Mouse (Mus musculus): ENCODE results near the gene Phf21a. TPM values are rescaled to one million over a fixed set of nuclear protein-coding genes. Genes with fewer than 3 reads are reported as not detected.
A peak's percentile ranks its signal among the peaks of the same experiment; 100 is the strongest.
"Not testable (repeated sequence)": the region's sequence is repeated elsewhere in the genome, so short reads cannot be mapped to it uniquely, and the experiment has no call there.

The Phf21a gene
- polyA plus RNA-seq, 1 experiment from 2014 or later = 17.9 TPM

DNA sequence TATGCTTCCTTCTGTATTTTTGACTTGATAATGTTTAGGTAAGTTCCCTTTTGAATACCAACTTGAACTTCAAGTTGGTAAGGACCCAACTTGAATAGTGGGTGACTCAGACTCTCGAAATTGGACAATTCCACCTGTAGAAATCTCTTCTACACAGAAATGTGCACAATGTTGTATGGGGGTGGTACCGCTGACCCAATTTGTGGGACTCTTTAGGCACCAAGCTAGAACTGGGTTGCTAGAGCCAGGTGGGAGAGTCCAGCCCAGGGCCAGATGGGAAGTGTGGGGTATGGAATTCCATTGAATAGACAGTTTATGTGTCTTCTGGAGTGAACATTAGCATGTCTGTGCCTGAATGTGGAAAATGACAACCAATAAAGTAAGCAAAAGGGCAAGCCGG, 302.6 kb downstream of the Phf21a start:
- H3K27me3 ChIP-seq (replicated peaks; ENCODE audit: control insufficient read depth, insufficient read depth, low read length) = 0 out of 2 replicates have a peak, but pooled peaks cover 1% of the 10 kb centered on the region
- H3K9me3 ChIP-seq (ENCODE audit: control insufficient read depth, low read length) = no peaks in the 10 kb centered on the region
- H3K4me2 ChIP-seq (ENCODE audit: low read depth, low read length) = no peak overlapping the region
- H3K9ac ChIP-seq (ENCODE audit: low read depth, low read length) = no peak overlapping the region
- ATAC-seq = no peak
- peaks cover 12% of the 10 kb centered on the region for H3K4me1 ChIP-seq (ENCODE audit: control insufficient read depth, insufficient read depth, low read length)
- WGBS = 79% methylated on average over 3 of the region's 3 CpGs
- no peaks in the 10 kb centered on the region for H3K36me3 ChIP-seq (ENCODE audit: control insufficient read depth, insufficient read depth, low read length)
- no peak overlapping the region for H3K4me3 ChIP-seq (ENCODE audit: low read length)
- H3K27ac ChIP-seq (ENCODE audit: low read length) = no peak overlapping the region

DNA sequence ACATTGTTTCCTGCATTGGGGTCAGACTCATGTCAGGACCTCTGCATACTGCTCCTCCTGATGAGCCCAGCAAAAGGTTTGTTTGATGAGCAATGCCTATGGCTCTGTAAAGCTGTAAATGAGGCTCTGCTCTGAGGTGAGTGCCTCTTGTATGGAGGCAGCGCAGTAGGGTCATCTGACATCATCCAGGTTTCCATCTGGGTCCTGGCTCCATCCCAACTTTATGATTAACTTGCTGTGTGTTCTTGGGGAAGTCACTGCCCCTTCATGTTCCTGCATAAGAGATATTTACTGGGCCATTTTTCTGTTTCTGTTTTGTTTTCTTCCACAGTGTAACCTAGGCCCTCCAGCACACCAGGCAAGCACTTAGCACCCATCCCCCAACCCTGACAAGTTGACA, 304.5 kb downstream of the Phf21a start:
- no peak overlapping the region for H3K4me2 ChIP-seq (ENCODE audit: low read depth, low read length)
- no peaks in the 10 kb centered on the region for H3K9me3 ChIP-seq (ENCODE audit: control insufficient read depth, low read length)
- WGBS = 90% methylated on average over 1 of the region's 1 CpGs
- no peaks in the 10 kb centered on the region for H3K36me3 ChIP-seq (ENCODE audit: control insufficient read depth, insufficient read depth, low read length)
- H3K9ac ChIP-seq (ENCODE audit: low read depth, low read length) = no peak overlapping the region
- no peak for ATAC-seq
- no peak overlapping the region for H3K4me3 ChIP-seq (ENCODE audit: low read length)
- H3K27ac ChIP-seq (ENCODE audit: low read length) = no peak overlapping the region
- H3K4me1 ChIP-seq (ENCODE audit: control insufficient read depth, insufficient read depth, low read length) = peaks cover 9% of the 10 kb centered on the region
- peaks cover 6% of the 10 kb centered on the region; the same call in 1 of the 2 replicates for H3K27me3 ChIP-seq (replicated peaks; ENCODE audit: control insufficient read depth, insufficient read depth, low read length)

DNA sequence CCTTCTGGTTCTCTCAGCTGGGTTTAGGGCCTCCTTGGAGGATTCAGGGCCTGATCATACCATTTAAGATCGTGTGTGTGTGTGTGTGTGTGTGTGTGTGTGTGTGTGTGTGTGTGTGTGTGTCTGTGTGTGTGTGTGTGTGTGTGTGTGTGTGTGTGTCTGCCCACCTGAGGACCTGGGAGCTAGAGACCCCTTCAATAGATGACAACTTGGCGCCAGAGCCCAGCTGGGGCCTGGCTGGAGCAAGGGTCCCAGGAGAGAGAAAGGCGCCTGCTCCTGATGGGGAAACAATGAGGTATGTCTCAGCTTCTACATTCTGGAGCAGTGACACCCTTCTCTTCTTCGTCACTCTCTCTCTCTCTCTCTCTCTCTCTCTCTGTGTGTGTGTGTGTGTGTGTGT, 307.0 kb downstream of the Phf21a start:
- not testable (repeated sequence) for H3K27ac ChIP-seq (ENCODE audit: low read length); H3K36me3 ChIP-seq (ENCODE audit: control insufficient read depth, insufficient read depth, low read length); H3K9me3 ChIP-seq (ENCODE audit: control insufficient read depth, low read length); H3K4me2 ChIP-seq (ENCODE audit: low read depth, low read length); H3K27me3 ChIP-seq (replicated peaks; ENCODE audit: control insufficient read depth, insufficient read depth, low read length); H3K4me1 ChIP-seq (ENCODE audit: control insufficient read depth, insufficient read depth, low read length); H3K9ac ChIP-seq (ENCODE audit: low read depth, low read length); H3K4me3 ChIP-seq (ENCODE audit: low read length); ATAC-seq
- 79% methylated on average over 4 of the region's 4 CpGs for WGBS

DNA sequence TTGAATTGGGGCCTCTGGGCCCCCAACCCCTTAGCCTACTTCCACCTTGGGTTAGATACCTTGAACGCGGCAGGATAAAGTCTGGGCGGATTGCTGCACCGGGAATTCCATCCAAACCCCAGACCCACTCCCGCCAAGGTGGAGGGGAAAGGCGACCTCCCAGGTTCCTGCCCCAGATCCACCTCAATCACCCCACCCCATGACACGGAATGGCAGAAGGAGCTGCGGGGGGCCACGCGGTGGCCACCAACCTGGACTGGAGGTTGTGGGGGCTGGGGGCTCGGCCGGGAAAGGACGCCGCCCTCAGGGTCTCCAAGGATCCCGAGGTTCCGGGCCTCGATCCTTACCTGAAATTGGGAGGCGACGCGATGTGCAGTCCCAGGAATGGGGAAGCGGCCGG, 307.8 kb downstream of the Phf21a start:
- Histone ChIP-seq H3K9ac (ENCODE audit: low read depth, low read length) (peak overlapping the region; percentile 71), H3K27me3 (replicated peaks; ENCODE audit: control insufficient read depth, insufficient read depth, low read length) (peaks cover 6% of the 10 kb centered on the region; the same call in 1 of the 2 replicates), H3K9me3 (ENCODE audit: control insufficient read depth, low read length) (no peaks in the 10 kb centered on the region), H3K4me2 (ENCODE audit: low read depth, low read length) (peak overlapping the region; percentile 94), H3K4me1 (ENCODE audit: control insufficient read depth, insufficient read depth, low read length) (peaks cover 9% of the 10 kb centered on the region; the same call in 1 of the 2 replicates), H3K36me3 (ENCODE audit: control insufficient read depth, insufficient read depth, low read length) (peaks cover 3% of the 10 kb centered on the region; the same call in 1 of the 2 replicates), H3K27ac (ENCODE audit: low read length) (no peak overlapping the region), H3K4me3 (ENCODE audit: low read length) (peak overlapping the region; percentile 60)
- ATAC-seq = peak; percentile 33; the same call in 1 of the 2 replicates
- WGBS = 5% methylated on average over 22 of the region's 22 CpGs

DNA sequence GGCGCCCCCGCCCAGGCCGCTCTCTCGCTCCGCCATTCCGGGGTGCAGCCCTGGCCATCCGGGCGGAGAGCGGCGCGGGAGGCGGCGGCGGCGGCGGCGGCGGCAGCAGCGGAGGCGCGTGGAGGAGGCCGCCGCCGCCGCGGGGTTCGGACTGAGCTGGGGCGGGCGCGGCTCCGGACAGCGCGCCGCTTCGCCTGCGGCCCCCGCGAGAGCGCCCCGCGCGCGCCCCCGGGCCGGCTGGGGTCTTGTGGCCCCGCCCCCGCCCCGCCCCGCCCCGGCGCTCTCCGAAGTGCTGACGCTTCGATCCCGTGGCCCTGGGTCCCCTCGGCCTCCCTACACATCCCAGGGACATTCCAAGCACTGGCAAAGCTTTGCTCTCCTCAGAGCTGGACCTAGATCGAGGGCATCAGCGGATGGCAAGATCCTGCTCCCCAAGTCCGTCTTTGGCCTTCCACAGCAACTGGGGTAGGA, 308.2 kb downstream of the Phf21a start, which contains the start of gene Mapk8ip1:
Mapk8ip1 (minus strand) TSS at position 173 of the 471 bp plus-strand sequence.
- Histone ChIP-seq H3K36me3 (ENCODE audit: control insufficient read depth, insufficient read depth, low read length) (peaks cover 3% of the 10 kb centered on the region; the same call in 1 of the 2 replicates), H3K4me2 (ENCODE audit: low read depth, low read length) (peak within 1 kb of the TSS; percentile 94), H3K4me1 (ENCODE audit: control insufficient read depth, insufficient read depth, low read length) (peaks cover 9% of the 10 kb centered on the region; the same call in 1 of the 2 replicates), H3K27me3 (replicated peaks; ENCODE audit: control insufficient read depth, insufficient read depth, low read length) (peaks cover 6% of the 10 kb centered on the region; the same call in 1 of the 2 replicates), H3K27ac (ENCODE audit: low read length) (no peak within 1 kb of the TSS), H3K9me3 (ENCODE audit: control insufficient read depth, low read length) (no peaks in the 10 kb centered on the region), H3K4me3 (ENCODE audit: low read length) (peak within 1 kb of the TSS; percentile 60), H3K9ac (ENCODE audit: low read depth, low read length) (peak within 1 kb of the TSS; percentile 71)
- peak; percentile 78 for ATAC-seq
- WGBS = 3% methylated on average over 28 of the region's 59 CpGs

DNA sequence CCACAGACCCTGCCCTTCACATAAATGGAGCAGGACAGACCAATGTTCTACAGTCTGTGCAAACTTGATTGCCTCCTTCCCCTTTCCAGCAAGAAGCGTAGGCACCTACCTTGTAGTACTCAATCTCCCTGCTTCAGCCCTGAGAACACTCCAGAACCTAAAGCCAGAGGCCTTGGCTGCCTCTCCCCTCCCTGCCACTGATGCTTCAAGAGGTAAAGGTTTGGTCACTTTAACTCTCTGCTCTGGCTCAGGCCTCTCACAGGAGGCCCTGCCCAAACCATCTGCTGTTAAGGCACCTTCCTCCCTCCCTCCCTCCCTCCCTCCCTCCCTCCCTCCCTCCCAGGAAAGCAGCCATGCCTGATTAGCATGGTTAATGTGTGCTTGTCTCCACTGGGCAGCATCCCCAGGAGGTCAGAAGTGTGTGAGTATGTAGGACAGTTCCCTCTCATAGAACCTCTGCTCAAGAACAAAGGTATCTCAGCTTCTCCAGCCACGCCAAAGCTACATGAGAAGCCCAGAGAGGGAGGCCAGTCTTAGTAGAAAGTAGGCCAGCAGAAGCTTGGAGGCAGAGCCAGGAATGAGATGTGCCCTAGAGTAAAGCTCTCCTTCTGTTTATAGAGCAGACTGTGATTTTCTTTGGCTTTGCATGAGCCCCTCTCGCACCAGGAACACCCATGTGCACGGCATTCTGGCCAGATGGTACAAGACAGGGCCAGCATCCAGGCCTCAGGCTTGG, 309.8 kb downstream of the Phf21a start:
- WGBS = 64% methylated on average over 4 of the region's 4 CpGs
- peaks cover 6% of the 10 kb centered on the region; the same call in 1 of the 2 replicates for H3K27me3 ChIP-seq (replicated peaks; ENCODE audit: control insufficient read depth, insufficient read depth, low read length)
- H3K9me3 ChIP-seq (ENCODE audit: control insufficient read depth, low read length) = no peaks in the 10 kb centered on the region
- no peak overlapping the region for H3K27ac ChIP-seq (ENCODE audit: low read length)
- H3K4me1 ChIP-seq (ENCODE audit: control insufficient read depth, insufficient read depth, low read length) = peaks cover 9% of the 10 kb centered on the region; the same call in 1 of the 2 replicates
- H3K9ac ChIP-seq (ENCODE audit: low read depth, low read length) = no peak overlapping the region
- ATAC-seq = no peak
- H3K4me2 ChIP-seq (ENCODE audit: low read depth, low read length) = no peak overlapping the region
- H3K36me3 ChIP-seq (ENCODE audit: control insufficient read depth, insufficient read depth, low read length) = peaks cover 3% of the 10 kb centered on the region; the same call in 1 of the 2 replicates
- no peak overlapping the region for H3K4me3 ChIP-seq (ENCODE audit: low read length)

DNA sequence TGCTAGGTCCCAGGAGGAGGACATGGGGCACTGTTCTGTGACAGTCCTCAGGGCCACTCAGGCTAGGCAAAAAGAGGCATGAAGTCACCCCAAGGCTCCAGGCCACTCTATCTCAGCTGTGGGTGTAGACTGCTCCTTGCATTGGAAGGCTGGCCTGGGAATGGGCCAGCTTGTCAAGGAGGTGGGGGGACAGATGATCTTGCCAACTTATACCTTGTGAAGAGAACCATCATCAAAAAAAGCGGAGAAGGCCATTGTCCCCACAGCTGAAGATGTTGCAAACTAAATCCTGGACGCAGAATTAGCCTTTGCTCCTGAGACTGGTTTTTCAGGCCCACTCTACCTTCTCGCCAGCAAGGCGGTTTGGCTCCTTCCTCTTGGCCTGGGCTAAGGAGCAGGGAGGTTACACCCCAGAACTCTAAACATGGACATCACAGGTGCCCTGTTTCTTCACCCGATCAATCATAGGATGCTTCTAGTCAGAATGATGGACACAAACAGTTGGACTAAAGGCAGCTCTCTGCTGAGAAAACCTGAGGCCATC, 310.9 kb downstream of the Phf21a start:
- H3K27me3 ChIP-seq (replicated peaks; ENCODE audit: control insufficient read depth, insufficient read depth, low read length) = peaks cover 6% of the 10 kb centered on the region; the same call in 1 of the 2 replicates

DNA sequence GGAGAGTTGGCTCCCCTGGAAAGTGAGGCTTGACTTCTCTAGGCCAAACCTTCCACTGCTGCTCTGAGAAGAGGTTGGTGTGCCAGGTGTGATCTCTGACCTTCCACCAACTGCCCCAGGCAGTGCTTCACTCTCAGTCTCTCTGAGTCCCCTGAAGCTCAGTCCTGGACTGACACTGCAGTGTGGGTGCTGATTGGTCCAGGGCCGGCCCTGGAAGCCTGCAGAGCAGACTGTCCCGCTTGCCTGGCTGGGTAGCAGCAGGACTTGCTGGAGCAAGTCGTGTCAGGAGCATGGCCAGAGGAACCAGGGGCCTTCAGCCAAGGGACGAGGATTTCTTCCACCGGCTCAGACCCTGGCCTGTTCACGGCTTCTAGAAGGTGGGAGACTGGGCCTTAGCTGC, 311.8 kb downstream of the Phf21a start:
- H3K36me3 ChIP-seq (ENCODE audit: control insufficient read depth, insufficient read depth, low read length) = peaks cover 4% of the 10 kb centered on the region
- no peaks in the 10 kb centered on the region for H3K9me3 ChIP-seq (ENCODE audit: control insufficient read depth, low read length)
- no peak overlapping the region for H3K4me3 ChIP-seq (ENCODE audit: low read length)
- WGBS = 85% methylated on average over 6 of the region's 6 CpGs
- peaks cover 6% of the 10 kb centered on the region; the same call in 1 of the 2 replicates for H3K27me3 ChIP-seq (replicated peaks; ENCODE audit: control insufficient read depth, insufficient read depth, low read length)
- no peak overlapping the region for H3K4me2 ChIP-seq (ENCODE audit: low read depth, low read length)
- ATAC-seq = no peak
- no peak overlapping the region for H3K9ac ChIP-seq (ENCODE audit: low read depth, low read length)
- no peak overlapping the region for H3K27ac ChIP-seq (ENCODE audit: low read length)
- H3K4me1 ChIP-seq (ENCODE audit: control insufficient read depth, insufficient read depth, low read length) = peaks cover 9% of the 10 kb centered on the region; the same call in 1 of the 2 replicates

More for the DNA sequence above, 310.9 kb downstream of the Phf21a start:
- no peaks in the 10 kb centered on the region for H3K9me3 ChIP-seq (ENCODE audit: control insufficient read depth, low read length)
- 91% methylated on average over 5 of the region's 5 CpGs for WGBS
- no peak overlapping the region for H3K4me3 ChIP-seq (ENCODE audit: low read length)
- H3K4me1 ChIP-seq (ENCODE audit: control insufficient read depth, insufficient read depth, low read length) = peaks cover 9% of the 10 kb centered on the region; the same call in 1 of the 2 replicates
- no peak overlapping the region for H3K27ac ChIP-seq (ENCODE audit: low read length)
- H3K4me2 ChIP-seq (ENCODE audit: low read depth, low read length) = no peak overlapping the region
- H3K36me3 ChIP-seq (ENCODE audit: control insufficient read depth, insufficient read depth, low read length) = peaks cover 3% of the 10 kb centered on the region; the same call in 1 of the 2 replicates
- H3K9ac ChIP-seq (ENCODE audit: low read depth, low read length) = no peak overlapping the region
- no peak for ATAC-seq

DNA sequence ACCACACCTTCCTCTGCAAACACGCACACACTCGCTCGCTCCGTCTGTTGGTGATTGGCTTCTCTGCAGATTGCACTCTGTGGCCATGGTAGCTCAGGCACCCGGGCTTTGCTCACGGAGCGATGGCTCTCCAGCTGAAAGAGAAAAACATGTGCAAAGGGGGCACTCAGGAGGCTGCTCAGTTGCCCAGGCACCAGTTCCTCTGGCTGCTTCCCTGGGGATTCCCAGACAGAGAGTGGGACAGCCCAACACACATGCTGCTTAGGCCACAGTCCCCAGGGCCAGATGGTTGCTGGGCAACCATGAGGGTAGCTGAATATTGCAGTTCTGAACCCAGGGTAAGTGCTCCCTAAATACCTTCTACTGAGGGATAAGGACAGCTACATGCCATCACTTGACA, 312.8 kb downstream of the Phf21a start:
- H3K36me3 ChIP-seq (ENCODE audit: control insufficient read depth, insufficient read depth, low read length) = peaks cover 10% of the 10 kb centered on the region
- 83% methylated on average over 7 of the region's 7 CpGs for WGBS

More for the DNA sequence above, 312.8 kb downstream of the Phf21a start:
- H3K9me3 ChIP-seq (ENCODE audit: control insufficient read depth, low read length) = no peaks in the 10 kb centered on the region
- H3K27ac ChIP-seq (ENCODE audit: low read length) = no peak overlapping the region
- H3K4me2 ChIP-seq (ENCODE audit: low read depth, low read length) = no peak overlapping the region
- H3K4me1 ChIP-seq (ENCODE audit: control insufficient read depth, insufficient read depth, low read length) = peaks cover 7% of the 10 kb centered on the region; the same call in 1 of the 2 replicates
- peaks cover 3% of the 10 kb centered on the region; the same call in 1 of the 2 replicates for H3K27me3 ChIP-seq (replicated peaks; ENCODE audit: control insufficient read depth, insufficient read depth, low read length)
- ATAC-seq = no peak
- no peak overlapping the region for H3K4me3 ChIP-seq (ENCODE audit: low read length)
- no peak overlapping the region for H3K9ac ChIP-seq (ENCODE audit: low read depth, low read length)

Data from intestine, embryonic 16.5 days (tissue).